Mouse (Mus musculus): ENCODE results near the gene Sdk1.
A peak's percentile ranks its signal among the peaks of the same experiment; 100 is the strongest.

Gene Sdk1

DNA sequence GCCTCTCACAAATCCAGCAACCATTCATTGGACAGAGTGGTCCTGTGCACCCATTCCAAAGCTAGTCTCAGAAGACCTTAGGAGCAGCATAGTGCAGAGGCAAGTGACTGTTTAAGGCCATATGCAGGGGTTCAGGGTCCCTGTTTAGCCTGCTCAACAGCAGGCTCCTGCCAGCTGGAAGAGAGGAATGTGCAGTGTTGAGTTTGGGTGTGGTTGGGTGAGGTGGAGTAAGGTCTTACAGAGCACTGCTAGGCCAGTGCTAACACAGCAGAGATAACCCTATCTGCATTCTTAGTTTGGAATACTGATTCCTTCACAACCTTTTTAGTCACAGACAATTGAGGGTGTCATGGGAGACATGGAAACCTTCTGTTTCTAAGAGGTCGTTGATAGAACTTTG lies 206.0 kb downstream of the Sdk1 start:
- DNase-seq (ENCODE audit: low spot score in 2 of 2), result no peak

- DNase-seq (ENCODE audit: low spot score in 2 of 2), result no peak
These were observed 222.1 kb downstream of the Sdk1 start for GRCm38 (mm10) chr5:141463417-141463816.

- no peak for DNase-seq (ENCODE audit: low spot score in 2 of 2)
These were observed 227.5 kb downstream of the Sdk1 start for GRCm38 (mm10) chr5:141468821-141469220.

DNA sequence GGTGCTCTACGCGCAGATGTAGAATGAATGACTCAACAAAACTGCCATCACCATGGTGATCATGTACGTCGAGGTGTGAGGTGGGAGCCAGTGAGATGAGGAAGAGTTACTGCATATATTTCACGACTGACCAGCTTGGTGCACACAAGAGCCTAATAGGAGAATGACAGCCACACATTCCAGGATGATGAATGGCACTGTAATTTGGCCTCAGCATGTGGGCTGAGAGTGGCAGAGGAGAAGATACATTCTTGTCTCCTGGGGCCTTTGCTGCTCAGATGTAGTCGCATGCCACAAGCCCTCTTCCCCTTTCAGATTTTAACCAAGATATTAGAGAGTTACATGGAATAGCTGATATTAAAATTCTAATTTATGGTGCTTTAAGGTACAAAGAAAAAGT lies 264.0 kb downstream of the Sdk1 start:
- no peak for DNase-seq (ENCODE audit: low spot score in 2 of 2)

DNA sequence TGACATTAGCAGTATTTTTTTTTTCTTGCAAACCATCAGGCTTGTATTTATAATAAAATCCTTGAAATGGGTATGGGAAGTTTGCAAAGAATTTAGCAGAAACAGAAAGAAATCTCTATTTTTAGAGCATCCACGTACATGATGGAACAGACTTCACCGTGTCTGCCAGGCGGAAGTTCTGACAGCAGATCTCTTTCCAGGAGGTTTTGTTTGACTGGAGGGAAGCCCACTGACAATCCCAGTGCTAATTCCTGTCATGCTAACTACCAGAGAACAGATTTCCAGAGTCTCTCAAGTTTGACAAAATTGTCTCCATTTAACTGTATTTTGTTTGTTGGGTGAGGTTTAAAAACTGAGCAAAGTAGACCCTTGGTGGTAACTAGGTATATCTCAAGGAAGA lies 265.1 kb downstream of the Sdk1 start:
- DNase-seq (ENCODE audit: low spot score in 2 of 2), result no peak

- DNase-seq (ENCODE audit: low spot score in 2 of 2), result no peak
These were observed 283.8 kb downstream of the Sdk1 start for GRCm38 (mm10) chr5:141524801-141525715.

DNA sequence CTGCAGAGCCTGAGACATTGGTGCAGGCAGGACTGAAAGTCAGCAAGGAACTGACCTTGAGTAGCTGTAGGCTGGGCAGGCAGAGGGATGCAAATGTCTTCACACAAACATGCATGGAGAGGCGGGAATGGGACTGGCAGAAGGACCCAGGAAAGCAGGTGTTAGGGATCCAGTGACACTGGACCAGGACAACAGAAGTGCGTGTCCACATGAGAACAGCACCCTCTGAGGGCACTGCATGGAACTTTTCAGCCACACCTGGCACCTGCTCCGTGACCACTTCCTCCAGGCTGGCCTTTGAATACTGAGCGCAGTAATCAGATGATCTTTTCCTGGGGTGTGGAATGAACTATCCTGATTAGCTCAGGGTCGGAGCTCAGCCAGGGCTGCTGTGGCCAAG lies 298.9 kb downstream of the Sdk1 start:
- DNase-seq (ENCODE audit: low spot score in 2 of 2), result no peak

- DNase-seq (ENCODE audit: low spot score in 2 of 2), result no peak
These were observed 301.8 kb downstream of the Sdk1 start for GRCm38 (mm10) chr5:141542890-141543666.

DNA sequence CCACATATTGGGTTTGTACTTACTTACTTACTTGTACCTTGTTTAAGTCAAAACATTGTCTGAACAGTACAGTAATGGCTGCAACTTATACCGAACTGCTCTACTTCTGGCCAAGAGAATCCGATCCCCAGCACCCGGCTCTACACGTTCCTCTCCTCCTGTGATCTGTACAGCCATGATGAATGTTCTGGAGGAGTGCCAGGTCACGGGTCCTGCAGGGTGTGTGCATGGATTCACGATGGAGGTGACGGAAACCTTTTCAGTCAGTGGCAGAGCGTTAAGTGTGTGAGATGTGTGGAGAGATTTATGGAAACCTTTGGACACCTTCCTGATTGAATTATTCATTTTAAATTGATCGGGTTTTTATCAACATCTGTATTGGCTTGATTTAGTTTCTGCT lies 312.2 kb downstream of the Sdk1 start:
- DNase-seq (ENCODE audit: low spot score in 2 of 2), result no peak

DNA sequence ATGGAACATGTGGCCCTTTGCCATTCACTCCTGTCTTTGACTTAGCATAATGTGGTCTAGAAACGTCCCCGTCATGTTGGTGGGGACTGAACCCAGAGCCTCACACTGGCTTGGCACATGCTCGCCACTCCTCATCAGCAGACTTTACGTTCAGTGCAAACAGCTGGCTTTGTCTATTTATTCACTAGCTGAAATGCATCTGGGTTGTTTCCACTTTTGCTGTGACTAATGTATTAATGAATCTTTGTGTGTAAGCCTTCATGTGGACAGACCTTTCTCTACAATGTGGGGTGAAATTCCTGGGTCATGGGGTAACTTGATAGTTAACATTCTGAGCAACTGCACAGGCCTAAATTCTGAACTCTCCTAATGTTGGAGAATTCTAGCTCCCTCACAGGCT lies 317.4 kb downstream of the Sdk1 start:
- DNase-seq (ENCODE audit: low spot score in 2 of 2), result no peak

- no peak for DNase-seq (ENCODE audit: low spot score in 2 of 2)
These were observed 319.0 kb downstream of the Sdk1 start for GRCm38 (mm10) chr5:141560325-141560724.

DNA sequence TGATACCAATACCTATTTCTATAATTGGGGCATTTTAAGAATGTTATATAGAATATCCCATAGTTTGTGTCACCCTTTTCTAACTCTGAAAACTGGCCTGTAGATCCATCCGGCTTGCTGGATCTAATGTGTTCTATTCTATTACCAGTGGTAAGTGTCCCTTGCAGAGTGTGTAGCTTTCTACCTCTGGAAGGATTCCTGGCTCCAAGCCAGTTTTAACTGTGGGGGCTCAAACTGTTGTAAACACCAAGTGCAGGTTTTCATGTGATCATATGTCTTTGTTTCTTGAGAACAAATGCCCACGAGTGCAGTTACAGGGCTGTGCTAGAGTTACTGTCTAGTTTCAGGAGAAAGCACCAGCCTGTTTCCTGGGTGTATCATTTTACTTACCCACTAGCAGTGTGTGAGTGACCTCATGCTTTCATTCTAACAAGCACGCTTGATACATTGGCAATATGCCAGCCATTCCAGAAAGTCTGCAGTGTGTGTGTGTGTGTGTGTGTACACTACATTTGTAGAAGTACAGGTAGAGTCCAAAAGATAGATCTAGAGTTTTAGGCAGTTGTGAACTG lies 320.8 kb downstream of the Sdk1 start:
- DNase-seq (ENCODE audit: low spot score in 2 of 2), result no peak

DNA sequence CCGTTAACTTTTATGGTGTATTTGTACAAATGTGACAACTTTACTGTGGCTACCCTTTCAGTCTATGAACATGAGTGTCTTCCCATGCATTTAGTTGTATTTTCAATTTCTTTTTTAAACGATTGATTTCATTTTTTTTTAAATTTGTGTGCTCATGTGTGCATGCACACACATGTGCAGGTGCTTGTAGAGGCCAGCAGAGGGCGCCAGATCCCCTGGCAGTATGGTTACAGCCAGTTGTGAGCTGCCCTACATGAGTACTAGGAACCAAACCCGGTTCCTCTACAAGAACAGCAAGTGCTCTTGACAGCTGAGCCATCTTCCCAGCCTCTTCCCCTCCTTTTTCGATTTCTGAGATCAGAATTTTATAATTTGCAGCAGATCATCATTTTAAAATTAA lies 322.9 kb downstream of the Sdk1 start:
- no peak for DNase-seq (ENCODE audit: low spot score in 2 of 2)

- peak in 1 of 2 experiments; percentile 50 for DNase-seq (ENCODE audit: low spot score in 2 of 2)
These were observed 326.8 kb downstream of the Sdk1 start for GRCm38 (mm10) chr5:141568106-141568505.

GRCm38 (mm10) chr5:141570442-141570841 lies 329.2 kb downstream of the Sdk1 start:
- DNase-seq (ENCODE audit: low spot score in 2 of 2), result peak in 1 of 2 experiments; percentile 38

DNA sequence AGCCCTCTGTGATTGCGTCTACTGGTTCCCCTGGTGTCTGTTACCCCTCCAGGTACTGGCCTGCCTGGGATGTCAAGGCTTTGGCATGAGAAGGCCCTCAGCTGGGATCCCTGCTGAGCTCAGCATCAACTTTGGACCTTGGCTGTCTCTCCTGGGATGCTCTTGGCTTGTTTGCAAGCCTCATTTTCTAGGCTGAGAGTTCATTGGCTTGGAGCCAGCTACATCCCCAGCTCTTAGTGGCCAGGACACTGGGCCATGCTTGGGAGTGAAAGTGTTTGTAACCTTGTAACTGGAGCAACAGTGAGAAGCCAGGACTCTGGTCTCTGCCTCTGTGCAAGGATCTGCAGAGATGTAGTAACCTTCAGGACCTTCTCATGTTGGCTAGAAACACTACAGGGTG lies 333.0 kb downstream of the Sdk1 start:
- peak in 1 of 2 experiments; percentile 57 for DNase-seq (ENCODE audit: low spot score in 2 of 2)

DNA sequence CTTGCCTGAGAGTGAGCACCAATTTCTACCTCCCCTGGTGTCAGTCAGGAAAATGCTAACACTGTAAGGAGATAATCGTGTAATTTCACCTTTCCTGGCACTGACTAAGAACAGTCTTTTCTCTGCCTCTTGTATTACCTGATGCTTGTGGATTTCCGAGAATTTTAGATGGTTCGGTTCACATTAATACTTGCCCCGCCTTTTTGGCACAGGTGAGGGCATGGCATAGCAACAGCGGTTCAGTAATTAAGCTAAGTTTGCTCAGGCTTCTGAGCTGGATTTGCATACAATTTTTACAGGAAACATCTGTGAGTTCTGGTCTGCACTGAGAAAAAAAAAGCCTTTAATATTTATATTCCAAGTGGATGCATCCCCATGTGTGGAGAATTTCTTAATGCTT lies 350.0 kb downstream of the Sdk1 start:
- DNase-seq (ENCODE audit: low spot score in 2 of 2), result no peak

DNA sequence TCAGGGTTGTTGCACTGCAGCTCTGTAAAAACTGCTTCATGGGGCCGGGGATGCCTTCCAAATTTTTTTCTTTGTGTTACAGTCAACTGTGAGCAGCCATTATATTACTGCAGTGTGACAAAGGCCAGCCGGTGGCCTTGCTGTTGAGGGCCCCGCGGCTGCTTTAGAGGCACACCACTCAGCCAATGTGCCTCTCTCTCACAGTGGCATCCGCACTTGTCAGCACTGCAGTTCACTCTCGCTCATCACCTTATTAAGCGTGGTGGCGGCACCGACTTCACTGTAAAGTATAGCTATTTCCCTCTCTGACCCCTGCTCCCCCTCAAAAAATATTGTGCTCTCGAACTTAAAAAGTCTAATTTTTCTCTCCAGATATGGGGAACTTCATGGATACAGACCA lies 371.4 kb downstream of the Sdk1 start:
- DNase-seq (ENCODE audit: low spot score in 2 of 2), result no peak

DNA sequence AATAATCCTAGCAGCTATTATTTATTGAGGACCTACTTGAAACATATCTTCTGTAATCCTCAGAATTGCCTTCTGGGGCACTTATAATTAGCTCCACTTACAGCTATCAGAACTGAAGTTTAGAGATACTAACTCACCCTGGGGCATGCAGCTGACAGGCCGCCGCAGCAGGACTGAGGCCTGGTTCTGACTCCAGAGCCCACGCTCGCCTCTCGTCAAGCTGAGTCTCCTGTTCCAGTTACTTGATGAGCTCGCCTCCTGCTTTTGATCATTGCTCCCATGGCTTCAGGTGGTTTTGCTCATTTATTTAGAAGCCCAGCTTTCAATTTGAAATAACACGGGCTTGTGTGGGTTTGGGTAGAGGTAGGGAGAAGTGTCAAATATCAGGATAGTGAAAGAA lies 374.5 kb downstream of the Sdk1 start:
- DNase-seq (ENCODE audit: low spot score in 2 of 2), result no peak

DNA sequence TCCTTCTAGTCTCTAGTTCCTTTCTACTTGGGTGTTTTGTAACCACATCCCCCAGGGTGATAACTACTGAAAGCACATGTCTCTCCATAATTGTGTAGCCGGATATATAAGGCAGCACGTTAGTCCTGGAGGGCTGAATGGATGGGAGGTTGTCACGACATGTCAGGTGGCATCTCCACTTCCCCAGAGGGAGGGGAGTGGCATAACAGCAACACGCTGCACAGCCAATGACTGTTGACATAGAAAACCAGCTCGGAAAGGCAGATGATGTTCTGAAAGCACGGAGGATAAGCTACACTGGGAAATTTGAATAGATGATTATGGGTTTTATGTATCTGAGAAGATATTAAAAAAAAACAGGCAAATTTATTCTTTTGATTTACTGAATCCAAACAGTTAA lies 376.4 kb downstream of the Sdk1 start:
- DNase-seq (ENCODE audit: low spot score in 2 of 2), result no peak

DNA sequence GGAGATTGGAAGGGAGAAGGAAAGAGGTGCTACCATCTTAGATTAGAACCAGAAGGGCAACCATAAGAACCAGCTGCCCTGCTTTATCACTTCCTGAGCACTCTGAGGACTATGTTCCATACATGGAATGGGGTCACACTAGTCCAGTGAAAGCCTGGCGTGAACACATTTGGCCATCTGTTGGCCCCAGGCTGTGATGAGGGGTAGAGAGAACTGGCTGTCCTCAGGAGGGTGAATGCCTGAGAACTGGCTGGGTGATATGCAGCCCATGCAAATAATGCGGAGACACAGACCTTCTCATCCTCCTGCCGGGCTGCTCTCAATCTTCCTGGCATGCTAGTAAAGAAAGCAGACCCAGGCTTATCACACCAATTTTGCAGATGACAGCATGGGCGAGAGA lies 384.1 kb downstream of the Sdk1 start:
- DNase-seq (ENCODE audit: low spot score in 2 of 2), result no peak

DNA sequence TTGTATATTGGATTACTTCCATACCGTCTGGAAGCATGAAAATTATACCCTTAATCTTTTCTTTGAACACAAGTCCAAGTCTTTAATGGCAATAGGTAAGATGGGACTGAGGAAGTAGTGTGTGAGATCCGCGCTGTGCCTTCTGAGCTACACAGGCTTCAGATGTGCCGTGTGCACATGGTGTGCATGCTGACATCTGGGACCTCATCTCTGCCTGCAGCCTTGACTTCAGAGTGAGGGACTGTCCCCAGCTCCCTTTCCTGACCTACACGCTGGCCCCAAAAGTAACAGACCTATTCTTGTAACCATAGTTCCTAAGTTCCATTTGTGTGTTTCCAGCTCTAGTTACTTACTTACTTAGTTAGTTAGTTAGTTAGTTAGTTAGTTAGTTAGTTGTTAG lies 390.4 kb downstream of the Sdk1 start:
- no peak for DNase-seq (ENCODE audit: low spot score in 2 of 2)

DNA sequence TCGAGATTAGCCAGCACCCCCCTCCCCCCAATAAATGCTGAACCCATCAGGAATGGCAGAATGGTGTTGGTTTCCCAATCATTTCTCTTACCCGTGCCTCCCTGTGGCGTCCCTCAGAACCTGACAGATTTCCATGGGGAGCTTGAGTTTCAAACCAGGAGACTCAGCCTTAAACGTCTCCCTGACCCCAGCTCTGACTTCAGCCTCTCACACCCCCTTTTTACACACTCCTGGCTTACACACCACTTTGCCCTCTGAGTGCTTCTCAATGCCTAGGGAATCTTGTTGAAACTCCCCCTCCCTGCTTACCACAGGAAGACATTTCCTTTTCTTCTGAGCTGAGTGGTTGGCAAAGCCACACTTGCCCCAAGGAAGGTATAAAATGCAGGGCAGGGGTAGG lies 392.0 kb downstream of the Sdk1 start:
- DNase-seq (ENCODE audit: low spot score in 2 of 2), result no peak
